Mouse (Mus musculus) R1 (cell line): Measurements from ENCODE around the gene Kifc1.
A peak's percentile ranks its signal among the peaks of the same experiment; 100 is the strongest.

Experiments
- DNase-seq: peaks from one replicate; pipeline ENCODE4 v3.0.0-alpha.2; 2018; ENCODE audit warnings: low read depth, low spot score

Kifc1 gene

DNA sequence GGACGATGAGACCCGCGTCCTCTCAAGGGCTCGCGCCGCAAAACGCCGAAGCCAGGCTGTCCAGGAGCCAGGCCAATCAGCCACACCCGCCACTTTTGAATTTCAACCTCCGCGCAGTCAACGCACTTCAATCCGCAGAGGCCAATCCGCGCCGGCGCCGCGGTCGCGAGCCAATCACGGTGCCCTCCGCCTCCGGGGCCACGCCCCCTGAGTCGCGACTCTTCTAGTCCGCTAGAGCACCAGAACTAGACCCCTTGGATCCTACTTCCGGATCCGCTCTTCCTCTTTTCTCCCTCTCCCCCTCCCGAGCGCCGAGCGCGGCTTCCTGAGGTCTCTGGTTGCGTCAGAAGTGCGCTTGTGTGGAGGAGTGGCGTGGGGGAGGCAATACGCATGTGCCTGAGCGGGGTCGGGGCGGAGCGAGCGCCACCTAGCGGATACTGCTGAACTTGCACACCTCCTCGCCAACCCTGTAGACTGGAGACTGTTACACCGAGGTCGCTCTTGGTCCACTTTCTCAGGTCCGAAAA, at the start of gene Kifc1:
Gene Kifc1, minus strand, starts transcription at position 129 of the 527 bp plus-strand sequence.
- peak; percentile 100 for DNase-seq

DNA sequence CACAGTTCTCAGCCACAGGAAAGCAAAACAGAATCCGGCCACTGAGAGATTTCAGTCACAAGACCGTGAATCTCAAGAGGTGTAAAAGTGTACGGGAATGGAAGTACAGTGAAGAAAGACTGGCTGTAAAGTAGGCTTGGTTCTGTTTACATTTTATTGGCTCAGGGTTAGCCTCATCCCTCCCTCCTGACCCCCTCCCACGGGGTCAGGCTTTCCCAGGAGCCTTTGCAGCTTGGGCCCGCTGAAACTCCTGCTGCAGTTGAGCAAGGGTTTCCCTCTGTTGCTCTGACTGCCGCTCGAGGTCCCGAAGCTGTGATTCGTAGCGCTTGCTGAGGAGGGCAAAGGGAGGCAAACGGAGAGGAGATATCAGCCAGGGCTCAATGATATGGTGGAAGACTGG, 48.3 kb upstream of the Kifc1 start:
- DNase-seq: peak; percentile 61

DNA sequence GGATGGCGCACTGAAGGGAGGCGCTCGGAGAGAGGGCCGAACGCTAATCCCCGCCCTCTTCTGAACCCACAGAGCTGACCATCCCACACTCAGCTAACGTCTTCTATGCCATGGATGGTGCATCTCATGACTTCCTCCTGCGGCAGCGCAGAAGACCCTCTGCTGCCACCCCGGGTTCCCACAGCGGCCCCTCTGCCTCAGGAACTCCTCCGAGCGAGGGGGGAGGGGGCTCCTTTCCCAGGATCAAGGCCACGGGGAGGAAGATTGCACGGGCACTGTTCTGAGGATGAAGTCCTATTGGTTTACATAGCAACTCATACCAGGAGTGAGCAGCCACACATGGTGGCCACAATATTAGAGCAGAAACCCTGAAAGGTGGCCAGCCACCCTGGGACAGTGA, 46.5 kb upstream of the Kifc1 start:
- no peak for DNase-seq

DNA sequence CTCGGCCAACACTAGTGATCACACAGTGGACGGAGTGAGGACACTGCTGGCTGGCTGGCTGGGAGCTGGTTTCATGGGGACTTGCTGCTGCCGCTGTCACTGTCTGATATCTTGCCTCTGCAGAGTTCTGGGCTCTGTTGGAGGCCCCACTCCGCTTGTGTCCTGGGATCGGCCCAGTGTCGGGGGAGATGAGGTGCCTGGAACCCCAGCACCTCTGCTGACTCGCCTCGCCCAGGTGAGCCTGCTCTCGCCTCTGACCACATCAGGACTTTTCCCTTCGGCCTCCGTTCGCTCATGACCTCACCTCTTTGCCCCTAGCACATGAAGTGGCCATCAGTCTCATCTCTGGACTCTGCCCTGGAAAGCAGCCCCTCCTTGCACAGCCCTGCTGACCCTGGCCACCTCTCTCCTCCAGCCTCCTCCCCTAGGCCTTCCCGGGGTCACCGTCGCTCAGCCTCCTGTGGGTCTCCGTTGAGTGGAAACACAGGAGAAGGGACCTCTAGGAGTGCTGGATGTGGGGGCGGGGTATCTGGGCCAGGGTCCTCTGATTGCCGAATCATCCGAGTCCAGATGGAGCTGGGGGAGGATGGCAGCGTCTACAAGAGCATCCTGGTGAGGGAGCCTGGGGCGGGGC, 45.1 kb upstream of the Kifc1 start:
- no peak for DNase-seq

GRCm38 (mm10) chr17:33932970-33933369, 42.5 kb upstream of the Kifc1 start:
- DNase-seq: no peak

DNA sequence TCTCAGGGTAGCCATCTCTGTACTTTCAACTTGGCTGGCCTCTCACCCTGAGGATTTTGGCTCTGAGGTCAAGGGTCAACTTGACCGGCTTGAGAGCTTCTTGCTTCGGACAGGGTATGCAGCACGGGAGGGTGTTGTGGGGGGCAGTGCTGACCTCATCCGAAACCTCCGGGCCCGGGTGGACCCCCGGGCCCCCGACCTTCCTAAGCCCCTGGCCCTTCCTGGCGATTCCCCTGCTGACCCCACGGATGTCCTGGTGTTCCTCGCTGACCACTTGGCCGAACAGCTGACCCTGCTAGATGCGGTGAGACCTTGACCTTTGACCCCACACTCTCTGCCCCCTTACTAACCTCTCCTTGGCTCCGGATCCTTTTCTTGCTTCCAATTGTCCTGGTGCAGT, 42.0 kb upstream of the Kifc1 start:
- no peak for DNase-seq

DNA sequence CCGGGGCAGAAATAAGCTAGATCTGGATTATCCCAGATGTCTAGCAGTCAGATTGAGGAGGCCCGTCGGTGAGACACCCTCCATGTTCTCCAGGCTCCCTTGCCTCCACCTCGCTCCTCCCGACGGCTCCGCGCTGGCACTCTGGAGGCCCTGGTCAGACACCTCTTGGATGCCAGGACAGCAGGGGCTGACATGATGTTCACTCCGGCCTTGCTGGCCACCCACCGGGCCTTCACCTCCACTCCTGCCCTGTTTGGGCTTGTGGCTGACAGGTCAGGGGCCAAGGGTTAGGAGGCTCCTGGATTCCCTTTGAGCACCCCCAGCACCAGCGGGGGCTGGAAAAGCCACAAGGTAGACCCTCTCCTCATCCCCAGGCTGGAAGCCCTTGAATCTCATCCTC, 41.5 kb upstream of the Kifc1 start:
- no peak for DNase-seq

- DNase-seq: no peak
Measured at GRCm38 (mm10) chr17:33931159-33931866, 40.9 kb upstream of the Kifc1 start.

DNA sequence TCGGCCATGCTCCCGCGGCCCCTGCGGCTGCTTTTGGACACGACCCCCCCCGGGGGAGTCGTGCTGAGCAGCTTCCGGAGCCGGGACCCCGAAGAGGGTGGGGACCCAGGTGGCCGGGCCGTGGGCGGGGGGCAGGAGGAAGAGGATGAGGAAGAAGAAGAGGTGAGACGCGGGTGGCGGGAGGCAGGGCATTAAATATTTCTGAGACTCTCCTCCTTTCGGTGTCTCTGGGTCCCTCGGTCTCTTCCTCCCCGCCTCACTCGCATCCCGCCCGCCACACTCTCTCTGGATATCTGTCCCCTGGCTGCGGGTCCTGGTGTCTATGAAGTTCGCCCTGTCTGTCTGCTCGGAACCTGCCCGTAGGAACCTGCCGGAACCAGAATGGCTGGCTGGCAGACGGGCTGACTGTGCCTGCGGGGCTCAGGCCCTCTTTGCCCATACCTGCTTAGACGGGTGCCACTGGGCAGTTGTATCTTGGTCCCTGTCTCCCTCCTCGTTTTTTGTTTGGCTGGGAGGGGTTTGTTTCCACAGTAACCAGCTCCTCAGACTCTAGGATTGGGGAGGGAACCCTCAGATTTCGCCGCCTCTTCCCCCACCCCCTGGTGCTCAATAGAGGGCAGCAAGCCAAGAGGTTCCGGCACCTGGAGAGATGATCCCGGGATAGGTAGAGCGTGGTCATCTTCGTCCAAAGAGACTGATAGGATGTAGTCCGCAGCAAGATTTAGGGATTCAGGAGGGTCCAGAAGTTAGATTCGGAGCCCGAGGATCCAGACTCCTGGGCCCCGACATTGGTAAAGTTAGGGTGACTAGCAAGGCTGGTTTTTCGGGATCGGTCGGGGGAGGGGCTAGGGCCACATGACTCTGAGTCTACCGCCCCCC, 40.1 kb upstream of the Kifc1 start:
- peak; percentile 96 for DNase-seq

- DNase-seq: peak; percentile 94
Measured at GRCm38 (mm10) chr17:33929371-33930279, 39.2 kb upstream of the Kifc1 start, which contains the start of gene Rgl2. Gene Rgl2, plus strand, starts transcription at chr17:33929543.

- no peak for DNase-seq
Measured at GRCm38 (mm10) chr17:33928251-33928947, 37.9 kb upstream of the Kifc1 start.

- DNase-seq: peak; percentile 70
Measured at GRCm38 (mm10) chr17:33926207-33926932, 35.9 kb upstream of the Kifc1 start.

DNA sequence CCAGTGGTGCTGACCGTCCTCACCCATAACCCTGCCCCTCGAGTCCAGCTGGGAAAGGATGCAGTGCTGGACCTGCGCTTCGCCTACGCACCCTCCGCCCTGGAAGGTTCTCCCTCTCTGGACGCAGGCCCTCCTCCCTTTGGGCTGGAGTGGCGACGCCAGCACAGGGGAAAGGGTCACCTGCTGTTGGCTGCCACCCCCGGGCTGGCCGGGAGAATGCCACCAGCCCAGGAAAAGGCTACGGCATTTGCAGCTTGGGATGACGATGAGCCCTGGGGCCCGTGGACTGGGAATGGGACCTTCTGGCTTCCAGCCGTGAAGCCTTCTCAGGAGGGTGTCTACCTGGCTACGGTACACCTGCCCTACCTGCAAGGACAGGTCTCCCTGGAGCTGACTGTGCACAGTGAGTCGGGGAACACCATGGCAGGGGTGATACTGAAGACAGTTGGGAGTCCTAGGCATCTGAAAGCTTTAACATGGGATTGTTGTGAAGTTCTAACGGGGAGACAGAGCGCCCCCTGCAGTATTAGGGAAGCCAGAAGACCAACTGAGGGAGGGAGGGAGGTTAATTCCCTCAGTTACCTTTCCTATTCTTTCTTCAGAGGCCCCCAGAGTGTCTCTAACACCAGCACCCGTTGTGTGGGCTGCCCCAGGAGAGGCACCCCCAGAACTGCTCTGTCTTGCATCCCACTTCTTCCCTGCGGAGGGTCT, 35.1 kb upstream of the Kifc1 start:
- DNase-seq: peak; percentile 81

DNA sequence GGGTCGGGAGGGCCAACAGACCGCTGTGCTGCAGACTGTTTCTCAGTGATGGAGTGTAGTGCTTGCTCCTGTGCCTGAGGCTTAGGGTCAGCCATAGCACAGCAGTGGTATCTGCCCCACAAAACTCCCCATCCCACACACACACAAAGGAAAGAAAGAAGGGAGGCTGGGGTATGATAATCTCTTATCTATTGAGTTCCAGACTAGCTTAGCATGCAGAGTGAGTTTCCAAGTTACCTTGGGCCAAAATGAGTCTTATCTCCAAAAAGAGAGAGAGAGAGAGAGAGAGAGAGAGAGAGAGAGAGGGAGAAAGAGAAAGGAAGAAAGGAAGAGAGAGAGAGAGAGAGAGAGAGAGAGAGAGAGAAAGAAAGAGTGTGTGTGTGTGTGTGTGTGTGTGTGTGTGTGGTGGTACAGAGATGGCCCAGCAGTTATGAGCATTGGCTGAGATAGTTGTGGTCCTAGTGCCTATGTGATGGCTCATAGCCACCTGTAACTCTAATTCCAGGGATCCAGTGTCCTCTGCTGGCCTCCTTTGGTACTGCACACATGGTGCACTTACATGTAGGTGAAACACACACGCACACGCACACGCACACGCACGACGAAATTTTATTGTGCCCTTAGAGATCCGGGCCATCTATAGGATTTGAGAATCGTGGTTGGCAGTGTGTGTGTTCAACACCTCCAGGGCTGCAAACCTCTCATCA, 34.3 kb upstream of the Kifc1 start:
- DNase-seq: peak; percentile 86

GRCm38 (mm10) chr17:33921361-33921760, 30.9 kb upstream of the Kifc1 start:
- no peak for DNase-seq

- peak; percentile 90 for DNase-seq
Measured at GRCm38 (mm10) chr17:33920282-33921097, 30.0 kb upstream of the Kifc1 start.
